Mouse (Mus musculus): Measurements from ENCODE around the gene Iqcf4. TPM values are rescaled to one million over a fixed set of nuclear protein-coding genes. Genes with fewer than 3 reads are reported as not detected.
"Not testable (repeated sequence)": the region's sequence is repeated elsewhere in the genome, so short reads cannot be mapped to it uniquely, and the experiment has no call there.

The Iqcf4 gene
- polyA plus RNA-seq, 1 experiment from 2014 or later = not detected

- H3K27me3 ChIP-seq (ENCODE audit: control insufficient read depth, insufficient read depth, low read length) = not testable (repeated sequence)
Observed at GRCm38 (mm10) chr9:106595402-106595801, 24.6 kb upstream of the Iqcf4 start.

DNA sequence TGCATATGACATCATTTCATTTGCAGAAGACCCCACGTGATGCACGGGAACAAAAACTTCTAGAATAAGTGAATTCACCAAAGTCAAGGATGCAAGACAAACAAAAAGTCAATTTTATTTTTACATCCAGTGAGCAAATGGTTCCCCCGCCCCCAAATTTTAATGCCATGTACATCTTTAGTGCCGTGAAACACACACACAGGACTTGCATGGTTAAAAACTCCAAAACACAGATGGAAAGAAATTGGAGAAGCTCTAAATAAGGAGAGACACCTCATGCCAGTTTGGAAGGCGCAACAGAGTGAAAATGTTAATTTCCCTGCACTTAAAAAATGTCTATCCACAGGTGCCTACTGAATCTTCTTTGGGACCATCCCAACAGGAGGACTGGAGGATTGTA, 21.4 kb upstream of the Iqcf4 start:
- H3K27me3 ChIP-seq (ENCODE audit: control insufficient read depth, insufficient read depth, low read length) = no peaks in the 10 kb centered on the region
- H3K4me2 ChIP-seq (replicated peaks; ENCODE audit: low read depth, low read length) = no peak overlapping the region
- H3K9me3 ChIP-seq (ENCODE audit: control insufficient read depth, low read depth, low read length) = no peaks in the 10 kb centered on the region
- ATAC-seq (ENCODE audit: insufficient number of reproducible peaks, insufficient read depth, low FRiP score, low read depth) = no peak
- H3K4me3 ChIP-seq (ENCODE audit: low read depth, low read length) = no peak overlapping the region
- no peaks in the 10 kb centered on the region for H3K4me1 ChIP-seq (ENCODE audit: control insufficient read depth, insufficient read depth, low read length)
- no peak overlapping the region for H3K27ac ChIP-seq (ENCODE audit: low read length)
- no peaks in the 10 kb centered on the region for H3K36me3 ChIP-seq (ENCODE audit: control insufficient read depth, insufficient read depth, low read length)
- H3K9ac ChIP-seq (replicated peaks; ENCODE audit: low read depth, low read length) = no peak overlapping the region
- 87% methylated on average over 5 of the region's 5 CpGs for WGBS

More at GRCm38 (mm10) chr9:106595402-106595801, 24.6 kb upstream of the Iqcf4 start:
- not testable (repeated sequence) for H3K4me1 ChIP-seq (ENCODE audit: control insufficient read depth, insufficient read depth, low read length); H3K9ac ChIP-seq (replicated peaks; ENCODE audit: low read depth, low read length); ATAC-seq (ENCODE audit: insufficient number of reproducible peaks, insufficient read depth, low FRiP score, low read depth); H3K9me3 ChIP-seq (ENCODE audit: control insufficient read depth, low read depth, low read length); H3K27ac ChIP-seq (ENCODE audit: low read length); H3K4me3 ChIP-seq (ENCODE audit: low read depth, low read length); H3K4me2 ChIP-seq (replicated peaks; ENCODE audit: low read depth, low read length); H3K36me3 ChIP-seq (ENCODE audit: control insufficient read depth, insufficient read depth, low read length)
- 24% methylated on average over 4 of the region's 4 CpGs for WGBS

DNA sequence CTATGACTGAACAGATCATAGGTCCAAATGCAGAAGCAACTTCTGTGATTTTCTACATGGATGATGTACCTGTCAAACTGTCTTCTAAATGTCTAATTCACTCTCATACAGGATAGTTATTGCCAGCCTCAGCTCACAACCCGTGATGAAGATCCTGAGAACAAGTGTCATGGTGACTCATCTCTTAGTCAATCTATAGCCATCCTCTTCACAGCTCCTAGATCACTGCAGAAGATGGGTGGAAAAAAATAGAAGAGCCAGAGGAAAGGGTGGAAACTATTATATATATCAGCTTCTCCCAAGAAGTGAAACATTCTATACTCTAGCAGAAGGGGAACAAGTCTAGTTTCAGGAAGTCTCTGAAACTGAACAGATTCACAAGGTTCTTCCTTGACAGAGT, 11.8 kb upstream of the Iqcf4 start:
- no peaks in the 10 kb centered on the region for H3K9me3 ChIP-seq (ENCODE audit: control insufficient read depth, low read depth, low read length)
- no peak overlapping the region for H3K27ac ChIP-seq (ENCODE audit: low read length)
- H3K4me3 ChIP-seq (ENCODE audit: low read depth, low read length) = no peak overlapping the region
- WGBS = 66% methylated on average over 1 of the region's 1 CpGs
- no peaks in the 10 kb centered on the region for H3K4me1 ChIP-seq (ENCODE audit: control insufficient read depth, insufficient read depth, low read length)
- ATAC-seq (ENCODE audit: insufficient number of reproducible peaks, insufficient read depth, low FRiP score, low read depth) = no peak
- no peaks in the 10 kb centered on the region for H3K36me3 ChIP-seq (ENCODE audit: control insufficient read depth, insufficient read depth, low read length)
- no peaks in the 10 kb centered on the region for H3K27me3 ChIP-seq (ENCODE audit: control insufficient read depth, insufficient read depth, low read length)
- no peak overlapping the region for H3K9ac ChIP-seq (replicated peaks; ENCODE audit: low read depth, low read length)
- H3K4me2 ChIP-seq (replicated peaks; ENCODE audit: low read depth, low read length) = no peak overlapping the region

GRCm38 (mm10) chr9:106580016-106580415, 9.2 kb upstream of the Iqcf4 start:
- no peaks in the 10 kb centered on the region for H3K4me1 ChIP-seq (ENCODE audit: control insufficient read depth, insufficient read depth, low read length)
- no peak for ATAC-seq (ENCODE audit: insufficient number of reproducible peaks, insufficient read depth, low FRiP score, low read depth)
- no peak overlapping the region for H3K4me3 ChIP-seq (ENCODE audit: low read depth, low read length)
- H3K36me3 ChIP-seq (ENCODE audit: control insufficient read depth, insufficient read depth, low read length) = no peaks in the 10 kb centered on the region
- 83% methylated on average over 7 of the region's 7 CpGs for WGBS
- H3K27ac ChIP-seq (ENCODE audit: low read length) = no peak overlapping the region
- H3K9me3 ChIP-seq (ENCODE audit: control insufficient read depth, low read depth, low read length) = no peaks in the 10 kb centered on the region
- H3K9ac ChIP-seq (replicated peaks; ENCODE audit: low read depth, low read length) = no peak overlapping the region
- H3K4me2 ChIP-seq (replicated peaks; ENCODE audit: low read depth, low read length) = no peak overlapping the region
- H3K27me3 ChIP-seq (ENCODE audit: control insufficient read depth, insufficient read depth, low read length) = no peaks in the 10 kb centered on the region

GRCm38 (mm10) chr9:106576112-106576511, 5.3 kb upstream of the Iqcf4 start:
- 74% methylated on average over 2 of the region's 2 CpGs for WGBS
- H3K27ac ChIP-seq (ENCODE audit: low read length) = no peak overlapping the region

DNA sequence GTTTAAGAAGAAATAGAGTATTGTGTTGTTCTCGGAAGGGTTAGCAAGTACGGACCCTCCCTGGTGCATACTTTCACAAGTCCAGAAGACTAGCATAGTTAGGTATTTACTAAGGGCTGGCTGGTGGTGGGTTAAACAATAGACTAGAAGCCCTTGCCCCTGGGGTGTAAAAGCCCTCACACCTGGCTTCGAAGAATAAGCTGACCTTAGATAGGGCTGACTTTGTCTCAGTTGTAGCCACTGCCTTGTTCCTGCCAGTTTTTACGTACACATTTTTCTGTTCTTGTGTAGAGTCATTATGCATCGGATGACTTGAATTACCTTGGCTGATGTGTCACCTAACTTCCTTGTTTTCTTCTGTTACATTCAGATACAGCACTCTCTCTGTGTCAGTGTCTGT, 2.6 kb upstream of the Iqcf4 start:
- 80% methylated on average over 5 of the region's 5 CpGs for WGBS
- Histone ChIP-seq H3K27me3 (ENCODE audit: control insufficient read depth, insufficient read depth, low read length) (no peaks in the 10 kb centered on the region), H3K36me3 (ENCODE audit: control insufficient read depth, insufficient read depth, low read length) (no peaks in the 10 kb centered on the region), H3K9me3 (ENCODE audit: control insufficient read depth, low read depth, low read length) (no peaks in the 10 kb centered on the region), H3K27ac (ENCODE audit: low read length) (no peak overlapping the region), H3K4me2 (replicated peaks; ENCODE audit: low read depth, low read length) (no peak overlapping the region), H3K4me3 (ENCODE audit: low read depth, low read length) (no peak overlapping the region), H3K9ac (replicated peaks; ENCODE audit: low read depth, low read length) (no peak overlapping the region), H3K4me1 (ENCODE audit: control insufficient read depth, insufficient read depth, low read length) (no peaks in the 10 kb centered on the region)
- no peak for ATAC-seq (ENCODE audit: insufficient number of reproducible peaks, insufficient read depth, low FRiP score, low read depth)

More at GRCm38 (mm10) chr9:106576112-106576511, 5.3 kb upstream of the Iqcf4 start:
- Histone ChIP-seq H3K9ac (replicated peaks; ENCODE audit: low read depth, low read length) (no peak overlapping the region), H3K9me3 (ENCODE audit: control insufficient read depth, low read depth, low read length) (no peaks in the 10 kb centered on the region), H3K4me3 (ENCODE audit: low read depth, low read length) (no peak overlapping the region), H3K36me3 (ENCODE audit: control insufficient read depth, insufficient read depth, low read length) (no peaks in the 10 kb centered on the region), H3K4me2 (replicated peaks; ENCODE audit: low read depth, low read length) (no peak overlapping the region), H3K27me3 (ENCODE audit: control insufficient read depth, insufficient read depth, low read length) (no peaks in the 10 kb centered on the region), H3K4me1 (ENCODE audit: control insufficient read depth, insufficient read depth, low read length) (no peaks in the 10 kb centered on the region)
- no peak for ATAC-seq (ENCODE audit: insufficient number of reproducible peaks, insufficient read depth, low FRiP score, low read depth)

DNA sequence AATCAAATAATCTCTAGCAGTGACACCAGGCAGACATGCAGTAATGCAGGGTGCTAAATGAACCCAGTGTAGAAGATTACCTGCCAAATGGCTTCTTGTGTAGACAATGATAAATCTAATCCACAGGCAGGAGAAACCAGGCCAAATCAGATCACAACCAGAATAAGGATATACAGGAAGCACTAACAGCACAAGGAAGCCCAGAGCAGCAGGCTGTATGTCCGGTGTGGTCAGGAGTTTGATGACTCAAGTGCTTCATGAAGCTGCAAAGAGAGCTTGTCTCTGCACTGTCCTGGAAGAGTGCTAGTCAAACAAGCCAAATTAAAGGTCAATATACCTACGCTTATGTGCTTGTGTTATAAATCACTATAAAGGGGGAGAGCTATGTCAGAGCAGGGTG, 1.4 kb upstream of the Iqcf4 start:
- 73% methylated on average over 2 of the region's 2 CpGs for WGBS
- no peaks in the 10 kb centered on the region for H3K4me1 ChIP-seq (ENCODE audit: control insufficient read depth, insufficient read depth, low read length)
- no peak overlapping the region for H3K4me3 ChIP-seq (ENCODE audit: low read depth, low read length)
- H3K27me3 ChIP-seq (ENCODE audit: control insufficient read depth, insufficient read depth, low read length) = no peaks in the 10 kb centered on the region
- no peak overlapping the region for H3K4me2 ChIP-seq (replicated peaks; ENCODE audit: low read depth, low read length)
- no peak overlapping the region for H3K27ac ChIP-seq (ENCODE audit: low read length)
- ATAC-seq (ENCODE audit: insufficient number of reproducible peaks, insufficient read depth, low FRiP score, low read depth) = no peak
- no peaks in the 10 kb centered on the region for H3K9me3 ChIP-seq (ENCODE audit: control insufficient read depth, low read depth, low read length)
- no peak overlapping the region for H3K9ac ChIP-seq (replicated peaks; ENCODE audit: low read depth, low read length)
- H3K36me3 ChIP-seq (ENCODE audit: control insufficient read depth, insufficient read depth, low read length) = no peaks in the 10 kb centered on the region

GRCm38 (mm10) chr9:106566437-106566836, 4.4 kb downstream of the Iqcf4 start:
- no peak for ATAC-seq (ENCODE audit: insufficient number of reproducible peaks, insufficient read depth, low FRiP score, low read depth)
- H3K4me2 ChIP-seq (replicated peaks; ENCODE audit: low read depth, low read length) = no peak overlapping the region
- H3K4me1 ChIP-seq (ENCODE audit: control insufficient read depth, insufficient read depth, low read length) = no peaks in the 10 kb centered on the region
- 43% methylated on average over 11 of the region's 11 CpGs for WGBS
- H3K36me3 ChIP-seq (ENCODE audit: control insufficient read depth, insufficient read depth, low read length) = no peaks in the 10 kb centered on the region
- H3K27me3 ChIP-seq (ENCODE audit: control insufficient read depth, insufficient read depth, low read length) = no peaks in the 10 kb centered on the region
- H3K9me3 ChIP-seq (ENCODE audit: control insufficient read depth, low read depth, low read length) = no peaks in the 10 kb centered on the region
- no peak overlapping the region for H3K9ac ChIP-seq (replicated peaks; ENCODE audit: low read depth, low read length)
- H3K4me3 ChIP-seq (ENCODE audit: low read depth, low read length) = no peak overlapping the region
- H3K27ac ChIP-seq (ENCODE audit: low read length) = no peak overlapping the region

DNA sequence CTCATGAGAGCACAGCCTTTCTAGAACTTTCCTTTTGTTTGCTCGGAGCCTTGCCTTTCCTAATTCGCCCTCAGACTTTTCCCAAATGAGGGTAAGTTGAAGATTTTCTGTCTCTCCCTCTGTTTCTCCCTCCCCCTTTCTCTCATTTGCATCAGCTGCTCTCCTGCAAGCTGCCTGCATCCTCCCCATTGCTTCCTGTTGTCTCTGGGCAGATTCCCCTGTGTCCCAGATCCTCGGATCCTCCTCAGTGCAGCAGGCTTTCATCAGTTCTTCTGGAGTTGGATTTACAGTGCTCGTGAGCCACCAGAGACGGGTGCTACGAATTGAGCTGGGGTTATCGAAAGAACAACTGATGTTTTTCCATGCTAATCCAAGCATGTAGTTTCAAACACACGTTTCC, 6.8 kb downstream of the Iqcf4 start:
- H3K36me3 ChIP-seq (ENCODE audit: control insufficient read depth, insufficient read depth, low read length) = no peaks in the 10 kb centered on the region
- no peak for ATAC-seq (ENCODE audit: insufficient number of reproducible peaks, insufficient read depth, low FRiP score, low read depth)
- H3K4me1 ChIP-seq (ENCODE audit: control insufficient read depth, insufficient read depth, low read length) = no peaks in the 10 kb centered on the region
- no peak overlapping the region for H3K27ac ChIP-seq (ENCODE audit: low read length)
- H3K9me3 ChIP-seq (ENCODE audit: control insufficient read depth, low read depth, low read length) = no peaks in the 10 kb centered on the region
- H3K9ac ChIP-seq (replicated peaks; ENCODE audit: low read depth, low read length) = no peak overlapping the region
- no peak overlapping the region for H3K4me3 ChIP-seq (ENCODE audit: low read depth, low read length)
- 78% methylated on average over 8 of the region's 8 CpGs for WGBS
- H3K4me2 ChIP-seq (replicated peaks; ENCODE audit: low read depth, low read length) = no peak overlapping the region
- H3K27me3 ChIP-seq (ENCODE audit: control insufficient read depth, insufficient read depth, low read length) = no peaks in the 10 kb centered on the region
